Mouse (Mus musculus): ENCODE measurements around the gene Gm49355.

Gm49355 gene

DNA sequence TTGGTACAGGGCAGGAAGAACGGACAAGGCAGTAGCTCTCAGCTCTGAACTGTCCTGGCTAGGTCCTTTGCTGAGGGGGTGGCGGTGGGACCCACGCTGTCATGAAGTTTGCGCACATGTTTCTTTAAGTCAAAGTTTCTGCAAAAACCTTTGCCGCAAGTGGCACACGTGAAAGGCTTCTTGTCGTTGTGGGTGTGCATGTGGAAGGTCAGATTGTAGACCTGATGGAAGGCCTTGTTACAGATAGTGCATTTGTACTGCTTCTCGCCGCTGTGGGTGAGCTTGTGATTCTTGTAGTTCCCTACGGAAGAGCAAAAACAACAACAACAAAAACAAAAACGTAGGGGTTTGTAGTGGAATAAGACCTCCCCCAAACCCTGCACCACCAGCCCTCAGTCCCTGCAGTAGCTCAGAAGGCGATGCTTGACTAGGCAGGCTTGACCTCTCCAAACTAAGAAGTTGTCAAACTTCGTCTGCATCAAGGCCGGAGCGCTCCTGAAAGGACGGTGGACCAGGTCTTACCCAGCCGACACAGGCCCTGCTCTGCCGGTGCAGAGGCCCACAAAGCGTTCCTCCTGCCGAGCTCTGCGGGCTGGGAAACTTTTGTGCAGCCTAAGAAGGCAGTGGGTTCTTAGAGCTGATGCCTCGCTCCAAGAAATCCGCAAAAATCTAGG lies 58.8 kb downstream of the Gm49355 start:
- DNase-seq (ENCODE audit: low spot score in 2 of 2), result no peak

DNA sequence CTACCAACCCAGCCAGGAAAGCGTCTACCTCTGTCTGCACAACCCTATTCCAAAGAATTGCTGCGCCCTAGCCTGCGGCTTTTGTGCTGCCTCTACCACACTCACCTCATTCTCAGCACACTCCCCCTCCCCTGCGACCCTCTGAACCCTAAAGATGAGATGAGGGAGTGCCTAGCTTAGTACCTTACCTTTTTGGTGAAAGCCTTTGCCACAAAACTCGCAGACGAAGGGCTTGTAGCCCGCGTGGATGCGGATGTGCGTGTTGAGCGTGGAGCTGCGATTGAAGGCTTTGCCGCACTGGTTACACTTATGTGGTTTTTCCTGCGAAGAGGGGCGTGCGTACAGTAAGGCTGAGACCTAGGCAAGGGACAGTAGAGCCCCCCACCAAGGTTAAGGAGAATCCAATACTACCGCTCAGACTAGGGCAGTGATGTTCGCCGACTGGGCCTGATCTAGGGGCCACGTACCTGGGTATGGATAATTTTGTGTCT lies 59.7 kb downstream of the Gm49355 start:
- DNase-seq (ENCODE audit: low spot score in 2 of 2), result no peak

DNA sequence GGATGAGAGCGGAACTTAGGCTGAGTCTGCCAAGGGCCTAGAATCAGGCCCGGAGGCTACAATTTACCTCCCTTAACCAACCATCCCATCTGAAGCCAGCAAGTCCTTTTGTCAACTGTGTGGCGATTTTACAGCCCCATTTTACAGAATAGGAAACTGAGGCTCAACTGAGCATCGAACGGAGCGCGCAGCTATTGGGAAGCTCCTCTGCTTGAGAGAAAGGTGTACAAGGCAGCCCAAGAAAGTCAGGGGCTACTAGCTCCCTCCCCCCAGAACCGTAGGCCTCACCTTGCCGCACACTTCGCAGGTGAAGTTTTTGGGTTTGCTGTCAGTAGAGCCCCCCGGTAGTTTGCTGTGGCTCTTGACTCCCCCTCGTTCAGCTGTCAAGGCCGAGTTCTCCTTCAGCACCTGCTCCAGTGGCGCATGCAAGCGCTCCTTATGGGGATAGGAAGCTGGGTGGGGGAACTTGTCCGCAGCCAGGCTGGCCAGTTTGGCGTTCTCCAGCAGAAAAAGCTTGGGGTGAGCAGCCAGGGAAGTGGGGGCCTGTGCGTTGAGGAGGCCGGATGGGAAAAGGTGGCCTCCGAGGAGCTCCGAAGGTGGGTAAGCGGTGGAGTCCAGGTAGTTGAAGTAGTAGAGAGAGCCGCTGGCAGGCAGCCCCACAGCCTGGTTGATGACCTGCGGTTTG lies 60.4 kb downstream of the Gm49355 start:
- no peak for DNase-seq (ENCODE audit: low spot score in 2 of 2)

- DNase-seq (ENCODE audit: low spot score in 2 of 2), result no peak
Measured at GRCm38 (mm10) chr14:12344746-12345240, 61.0 kb downstream of the Gm49355 start.

DNA sequence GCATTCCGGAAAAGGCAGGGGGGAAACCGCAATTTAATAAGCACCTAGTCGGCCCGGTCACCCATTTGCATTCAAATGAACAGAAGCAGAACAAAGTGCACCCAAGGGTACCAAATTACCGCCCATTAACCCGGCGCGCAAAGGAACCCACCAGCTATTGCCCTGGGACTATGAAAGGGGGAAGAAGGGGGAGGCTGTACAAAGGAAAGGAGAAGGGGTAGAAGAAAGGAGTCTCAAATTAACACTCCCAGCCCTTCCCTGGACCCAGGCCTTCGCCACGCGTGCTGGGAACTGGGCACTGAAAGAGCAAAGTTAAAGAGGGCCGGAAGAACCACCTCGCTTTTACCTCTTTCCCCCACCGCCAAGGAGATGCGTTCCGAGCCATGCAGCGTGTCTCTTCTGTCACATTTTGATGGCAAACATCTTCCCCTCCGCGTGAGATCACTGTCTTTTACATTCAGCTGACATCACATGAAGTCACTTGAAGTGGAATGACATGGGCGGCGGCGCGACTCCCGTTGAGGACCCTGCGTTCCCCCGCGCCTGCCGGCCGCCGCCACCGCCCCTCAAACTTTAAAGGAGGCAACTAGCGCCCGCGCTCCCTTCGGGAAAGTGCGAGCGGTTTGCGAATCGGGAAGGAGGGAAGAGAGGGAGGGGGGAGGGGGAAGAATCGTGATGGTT lies 61.6 kb downstream of the Gm49355 start:
- DNase-seq (ENCODE audit: low spot score in 2 of 2), result no peak

DNA sequence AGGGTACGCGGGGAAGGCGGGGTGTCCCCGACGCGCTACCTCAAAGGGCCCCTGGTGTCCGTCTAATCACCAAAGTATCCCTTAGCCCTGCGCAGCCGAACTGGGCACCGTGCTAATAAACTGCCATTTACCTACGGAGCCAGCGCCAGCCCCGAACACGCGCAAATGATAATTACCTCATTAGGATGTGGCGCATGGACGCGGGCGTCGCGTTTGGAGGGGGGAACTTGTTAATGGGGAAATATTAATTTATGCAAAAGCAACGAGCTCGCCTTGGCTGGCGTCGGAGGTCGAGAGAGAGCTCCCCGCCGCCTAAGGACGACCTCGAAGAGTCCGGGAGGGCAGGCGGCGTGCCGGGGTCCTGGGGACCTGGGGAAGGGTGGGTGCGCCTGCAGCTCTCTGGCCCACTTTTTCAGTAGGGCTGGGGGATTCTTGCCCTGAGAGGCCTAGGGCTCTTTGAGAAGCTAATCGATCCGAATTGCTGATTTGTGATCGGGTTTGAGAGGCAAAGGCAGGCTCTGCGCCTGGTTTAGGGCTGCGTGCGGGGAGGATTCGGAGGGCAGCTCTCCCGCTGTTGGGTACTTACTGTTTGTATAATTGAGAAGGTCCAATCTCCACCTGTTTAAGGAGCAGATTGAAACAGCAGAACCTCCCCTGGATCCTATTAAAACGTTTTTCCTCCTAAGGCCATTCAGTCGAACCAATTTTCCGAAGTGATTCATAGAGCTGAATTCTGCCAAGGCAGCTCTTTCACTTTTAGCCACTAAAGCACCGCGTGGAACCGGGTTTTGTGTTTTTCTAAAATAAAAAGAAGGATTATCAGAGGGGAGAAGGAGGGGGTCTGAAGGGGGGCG lies 62.5 kb downstream of the Gm49355 start:
- DNase-seq (ENCODE audit: low spot score in 2 of 2), result no peak

- DNase-seq (ENCODE audit: low spot score in 2 of 2), result no peak
Measured at GRCm38 (mm10) chr14:12346865-12347600, 63.3 kb downstream of the Gm49355 start.

- DNase-seq (ENCODE audit: low spot score in 2 of 2), result no peak
Measured at GRCm38 (mm10) chr14:12348089-12348488, 64.3 kb downstream of the Gm49355 start, which contains the start of gene Fezf2. Gene Fezf2 (minus strand): TSS chr14:12348189.

DNA sequence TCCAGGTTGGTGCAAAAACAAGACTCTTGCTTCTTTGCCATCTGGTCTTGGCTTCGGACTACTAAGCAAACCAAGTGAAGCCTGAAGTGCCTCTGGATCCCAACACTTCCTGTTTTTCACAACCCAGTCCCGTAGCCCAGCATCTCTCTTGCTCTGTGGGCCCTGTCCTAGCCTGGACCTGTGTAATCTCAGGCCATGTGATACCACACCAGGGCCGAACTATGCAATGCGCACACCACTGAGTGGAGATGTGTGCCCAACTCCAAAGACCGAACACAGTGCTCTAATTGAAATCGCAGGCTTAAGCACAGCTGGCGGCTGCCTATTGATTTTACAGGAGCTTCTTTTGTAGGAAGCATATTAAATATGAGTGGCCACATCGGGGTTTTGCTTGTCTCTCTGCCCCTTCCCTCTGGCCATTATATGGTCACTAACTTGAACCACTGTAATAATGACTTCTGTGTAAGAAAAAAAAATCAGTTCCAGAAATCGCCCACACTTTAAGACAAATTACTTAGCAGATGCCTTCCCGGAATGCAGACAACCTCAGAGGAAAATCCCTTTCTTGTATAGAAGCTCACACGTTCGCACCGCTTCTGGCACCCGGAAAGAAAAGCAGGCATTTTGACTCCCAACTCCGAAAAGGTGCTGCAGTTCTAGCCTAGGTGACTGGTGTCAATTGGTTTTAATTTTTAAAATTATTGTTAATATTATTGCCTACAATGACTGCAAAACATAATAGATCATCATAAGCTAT lies 65.7 kb downstream of the Gm49355 start:
- DNase-seq (ENCODE audit: low spot score in 2 of 2), result no peak

DNA sequence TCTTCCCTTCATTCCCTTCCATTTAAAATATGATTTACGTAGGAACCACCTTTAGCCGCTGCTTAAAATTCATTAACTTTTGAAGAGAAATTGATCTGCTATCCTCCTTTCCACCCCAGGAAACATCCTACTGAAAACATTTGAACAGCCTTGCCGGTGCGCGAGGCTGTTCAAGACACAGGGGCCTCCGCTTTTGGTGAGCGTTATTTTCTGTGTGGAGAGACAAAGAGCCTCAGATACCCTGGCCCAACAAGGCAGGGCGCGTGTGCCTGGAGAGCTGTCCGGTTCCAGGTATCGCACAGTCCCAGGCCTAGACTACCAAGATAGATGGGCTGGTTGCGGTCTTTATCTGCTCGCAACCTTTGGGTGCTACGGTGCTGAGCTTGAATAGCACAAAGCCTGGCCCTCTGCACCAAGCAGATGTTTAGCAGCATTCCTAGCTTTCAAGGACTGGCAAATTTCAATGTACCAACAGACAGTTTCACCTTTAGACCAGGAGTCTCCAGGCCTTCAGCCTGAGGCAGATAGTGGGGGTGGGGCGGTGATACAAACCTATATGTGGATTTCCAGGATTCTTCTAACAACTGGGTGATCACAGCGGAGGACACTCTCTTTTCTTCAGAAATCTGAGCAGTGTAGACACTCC lies 66.6 kb downstream of the Gm49355 start:
- DNase-seq (ENCODE audit: low spot score in 2 of 2), result no peak
